Mouse (Mus musculus) cerebellum, postnatal 4 days (tissue): ENCODE results near the gene Timp3.
A peak's percentile ranks its signal among the peaks of the same experiment; 100 is the strongest.
"Not testable (repeated sequence)": the region's sequence is repeated elsewhere in the genome, so short reads cannot be mapped to it uniquely, and the experiment has no call there.

Experiments
- DNase-seq, 2 experiments: peaks; one replicate each; pipeline ENCODE4 v3.0.0; 2022; ENCODE audit warnings: low spot score in 2 of 2, mixed read lengths in 1 of 2

Timp3 gene

DNA sequence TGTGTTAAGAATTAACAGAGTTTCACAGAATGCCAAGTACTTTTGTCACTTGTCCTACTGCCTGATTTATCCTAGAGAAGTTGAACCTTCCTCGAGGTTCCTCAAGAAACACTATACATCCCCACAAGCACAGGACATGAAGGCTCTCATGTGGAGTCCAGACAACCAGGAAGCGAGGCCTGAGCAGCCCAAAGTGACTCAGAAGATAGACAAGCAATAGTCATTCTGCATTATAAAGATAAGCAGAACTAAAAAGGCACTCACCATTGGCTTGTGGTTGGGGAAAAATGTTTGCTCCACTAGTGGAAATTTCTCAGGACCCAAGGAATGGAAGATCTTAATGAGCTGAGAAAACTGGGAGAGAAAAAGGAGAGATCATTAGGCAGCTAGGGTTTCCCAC lies 51.1 kb downstream of the Timp3 start:
- DNase-seq = no peak

DNA sequence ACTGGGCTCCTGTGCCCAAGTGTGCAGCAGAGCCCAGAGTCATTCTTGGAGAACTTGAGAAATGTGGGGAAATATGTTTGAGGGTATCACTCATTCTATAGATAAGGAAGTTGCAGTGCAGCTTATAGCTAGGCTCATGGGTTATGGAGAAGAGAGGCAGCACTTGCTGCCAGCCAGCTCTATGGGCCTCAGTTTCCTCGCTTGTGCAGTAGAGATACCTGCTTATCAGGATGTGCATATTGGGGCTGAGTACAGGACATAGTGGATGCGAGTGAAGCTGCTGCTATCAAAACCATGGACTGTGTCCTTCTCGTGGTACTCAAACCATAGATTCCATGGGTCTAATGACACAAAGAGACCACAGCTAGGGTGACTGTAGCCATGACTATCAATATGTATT lies 52.3 kb downstream of the Timp3 start:
- no peak for DNase-seq

DNA sequence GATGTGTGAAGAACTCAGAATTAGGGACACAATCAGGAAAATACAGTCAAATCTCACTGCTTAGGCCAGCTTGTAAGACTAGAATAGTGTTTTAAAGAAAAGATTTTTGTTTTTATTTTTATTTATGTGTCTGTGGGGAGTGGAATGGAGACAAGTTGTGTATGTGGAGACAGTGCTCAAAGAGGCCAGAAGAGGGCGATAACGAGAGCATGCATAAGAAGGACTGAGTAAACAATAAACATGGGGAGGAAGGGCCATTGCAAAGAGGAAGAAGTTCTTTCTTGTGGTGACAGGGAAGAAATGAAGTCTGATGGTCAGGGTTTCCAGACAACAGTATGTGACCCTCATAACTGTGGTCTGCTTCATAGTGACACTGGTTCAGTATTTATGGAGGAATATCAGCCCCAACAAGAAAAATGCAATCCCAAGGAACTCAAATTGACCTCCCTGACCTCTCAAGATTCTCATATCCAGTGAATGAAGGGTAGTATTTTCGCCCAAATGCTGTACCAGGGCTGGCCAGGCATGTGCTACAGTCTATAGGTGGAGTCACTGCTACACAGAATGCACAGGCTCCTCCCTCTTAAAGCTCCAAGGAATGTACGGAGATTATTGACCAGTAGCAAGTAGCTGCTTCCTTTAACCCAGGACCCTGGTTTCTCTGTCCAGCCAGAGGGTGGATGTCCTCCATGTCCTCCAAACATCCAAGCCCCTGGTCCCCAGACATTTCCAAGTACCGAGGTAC lies 56.8 kb downstream of the Timp3 start:
- DNase-seq = no peak

DNA sequence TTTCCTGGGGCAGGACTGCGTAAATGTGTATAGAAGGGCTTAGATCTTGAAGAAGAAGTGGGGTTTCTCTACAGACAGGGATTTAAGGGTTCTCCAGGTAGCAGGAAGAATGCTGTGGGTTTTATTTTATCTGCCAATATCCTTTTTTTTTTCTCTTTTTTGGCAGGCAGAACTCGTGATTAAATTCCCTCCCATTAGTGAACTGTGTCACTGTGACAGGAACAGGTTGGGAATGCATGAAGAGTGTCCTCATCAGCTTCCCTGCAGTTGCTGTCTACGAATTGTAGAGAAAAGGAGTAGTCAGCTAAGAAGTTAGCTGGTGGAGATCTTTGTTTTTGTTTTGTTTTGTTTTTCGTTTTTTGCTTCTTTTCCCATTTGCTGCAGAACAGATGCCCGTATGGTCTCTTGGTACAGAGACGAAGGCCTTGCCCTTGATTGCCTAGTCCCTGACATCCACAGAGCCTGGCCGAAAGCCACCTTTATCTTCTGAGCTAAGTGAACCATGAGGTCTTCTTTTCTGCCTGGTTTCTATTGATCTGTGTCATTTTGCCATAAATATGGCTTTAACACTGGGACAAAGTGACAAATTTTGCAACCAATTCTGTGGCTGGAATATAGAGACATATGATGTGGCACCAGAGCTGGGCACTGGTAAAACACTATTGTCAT lies 58.3 kb downstream of the Timp3 start:
- DNase-seq = peak in 1 of 2 experiments; percentile 34

DNA sequence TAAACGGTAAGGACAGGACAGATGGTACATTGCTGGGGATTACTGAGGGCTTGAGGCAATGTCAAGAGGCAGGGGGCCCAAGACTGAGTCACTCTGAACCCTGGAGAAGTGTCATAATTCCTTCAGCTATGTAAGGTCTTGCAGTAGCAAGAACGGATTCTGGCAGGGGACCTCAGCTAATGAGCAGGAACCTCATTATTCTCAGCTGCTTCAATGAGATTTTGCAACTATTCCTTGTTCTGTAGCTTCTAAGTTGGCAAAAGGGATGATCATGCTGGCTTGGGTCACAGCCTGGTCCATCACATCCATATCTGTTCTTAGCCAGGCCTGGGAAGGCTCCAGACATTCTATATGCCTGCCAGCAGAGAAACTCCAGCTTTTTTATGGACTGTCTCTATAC lies 59.0 kb downstream of the Timp3 start:
- peak in 1 of 2 experiments; percentile 26 for DNase-seq

DNA sequence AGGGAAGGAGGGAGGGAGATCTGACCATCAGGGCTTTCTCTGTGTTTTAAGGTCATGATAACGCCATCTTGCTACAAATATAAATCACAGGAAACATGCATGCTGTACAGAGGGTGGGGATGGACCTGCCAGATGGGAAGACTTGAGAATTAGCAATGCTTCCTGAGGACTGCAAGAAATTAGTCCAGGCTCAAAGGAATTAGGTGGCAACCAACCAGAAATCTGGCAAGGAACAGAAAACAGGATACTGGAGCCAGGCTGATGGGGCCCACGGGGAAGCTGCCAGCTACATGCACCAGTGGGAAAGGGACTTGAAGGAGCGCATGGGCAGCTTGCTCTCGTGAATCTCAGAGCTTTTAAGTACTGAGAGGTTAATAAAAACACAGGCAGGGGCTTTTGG lies 59.5 kb downstream of the Timp3 start:
- peak in 1 of 2 experiments; percentile 62 for DNase-seq

DNA sequence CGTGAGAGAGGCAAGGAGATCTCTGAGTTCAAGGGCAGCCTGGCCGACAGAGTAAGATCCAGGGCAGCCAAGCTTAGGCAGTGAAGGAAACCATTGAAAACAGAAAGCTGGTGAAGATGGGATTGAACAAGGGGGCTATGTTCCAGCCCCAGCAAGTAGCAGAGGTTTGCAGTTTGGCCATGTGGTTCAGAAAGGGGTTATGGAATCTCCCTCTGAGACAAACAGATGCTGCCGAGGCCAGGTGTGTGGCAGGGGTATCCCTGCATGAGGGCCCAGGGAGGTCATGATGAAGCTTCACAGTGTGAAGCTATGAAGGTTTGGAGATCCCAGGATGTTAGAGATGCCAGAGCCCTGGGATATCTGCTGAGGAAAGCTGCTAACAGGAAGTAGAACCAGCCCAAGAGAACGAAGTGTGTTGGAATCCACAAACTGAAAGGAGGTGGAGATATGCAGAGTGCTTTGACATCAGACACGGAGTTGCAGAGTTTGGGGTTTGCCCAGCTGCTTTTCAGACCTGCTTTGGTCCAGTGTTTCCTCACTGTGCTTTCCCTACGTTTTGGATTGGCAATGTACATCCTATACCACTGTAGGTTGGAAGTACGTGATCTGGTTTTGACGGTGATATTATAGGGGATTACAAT lies 63.6 kb downstream of the Timp3 start:
- DNase-seq = no peak

DNA sequence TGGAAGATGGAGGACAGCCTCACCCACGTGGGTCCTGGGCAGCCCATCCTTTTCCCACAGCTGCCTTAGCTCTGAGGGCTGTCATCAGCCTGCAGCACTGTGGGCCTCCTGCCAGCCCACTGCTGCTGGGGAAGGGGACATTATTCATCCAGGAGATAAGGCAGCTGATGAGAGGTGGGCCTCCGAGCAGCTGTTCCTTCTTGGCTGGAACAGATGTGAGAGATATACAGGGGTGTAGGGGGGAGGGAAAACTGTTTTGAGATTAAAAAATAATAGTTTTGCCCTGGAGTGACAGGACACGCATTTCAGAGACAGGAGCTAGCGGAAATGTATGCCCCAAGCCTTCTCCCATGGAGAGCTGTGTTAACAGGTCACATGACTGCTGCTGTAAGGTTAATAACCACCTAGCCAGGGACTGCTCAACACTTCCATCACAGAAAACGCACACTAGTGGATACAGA lies 65.5 kb downstream of the Timp3 start:
- DNase-seq = peak in 1 of 2 experiments; percentile 11

DNA sequence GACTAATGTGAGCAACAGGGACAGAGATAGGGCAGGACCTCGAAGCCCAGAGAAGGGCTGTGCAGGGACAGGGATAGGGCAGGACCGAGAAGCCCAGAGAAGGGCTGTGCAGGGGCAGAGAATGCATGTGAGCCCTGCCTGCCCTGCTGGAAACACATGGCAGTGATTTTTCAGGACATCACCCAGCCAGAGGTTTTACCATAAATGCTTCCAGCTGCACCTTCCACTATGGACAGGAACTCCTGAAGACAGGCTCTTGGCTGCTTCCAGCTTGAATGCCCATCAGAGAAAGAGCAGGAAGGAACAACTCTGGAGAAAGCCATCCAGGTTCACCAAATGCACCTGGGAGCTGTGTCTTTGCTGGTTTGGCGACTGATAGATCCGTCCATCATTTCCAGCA lies 67.2 kb downstream of the Timp3 start:
- DNase-seq = no peak

DNA sequence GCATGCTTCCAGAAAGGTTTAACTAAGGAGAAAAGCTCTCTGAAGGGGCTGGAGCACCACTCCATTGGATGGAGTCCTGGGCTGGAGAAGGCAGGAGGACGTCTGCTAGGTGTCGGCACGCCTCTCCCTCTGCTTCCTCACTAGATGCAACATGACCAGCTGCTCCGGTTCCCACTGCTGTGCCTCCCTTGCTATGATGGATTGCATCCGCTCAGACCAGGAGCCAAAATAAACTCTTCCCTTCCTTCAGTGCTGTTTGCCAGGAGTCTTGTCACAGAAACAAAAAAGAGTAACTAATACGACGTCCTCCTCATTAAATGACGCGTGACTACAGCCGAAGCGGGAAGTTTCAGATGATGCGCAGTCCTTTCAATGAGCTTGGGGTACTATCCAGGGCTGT lies 68.6 kb downstream of the Timp3 start:
- no peak for DNase-seq

DNA sequence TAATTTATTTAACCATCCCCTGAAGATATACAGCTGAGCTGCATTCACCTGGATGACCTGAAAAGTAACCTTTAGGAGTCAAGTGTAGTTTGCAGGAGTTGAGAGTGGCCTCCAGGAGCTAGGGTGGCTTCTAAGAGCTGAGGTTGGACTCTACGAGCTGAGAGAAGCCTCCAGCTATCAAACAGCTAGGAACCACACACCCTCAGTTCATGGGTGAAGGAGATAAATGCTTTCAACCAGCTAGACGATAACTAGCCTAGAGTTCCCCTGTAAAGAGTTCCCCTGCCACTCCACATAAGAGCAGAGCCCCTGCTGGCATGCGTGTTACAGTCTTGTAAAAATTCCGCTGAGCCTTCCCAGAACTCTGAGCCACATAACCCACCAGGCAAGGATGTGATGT lies 69.2 kb downstream of the Timp3 start:
- DNase-seq = no peak

DNA sequence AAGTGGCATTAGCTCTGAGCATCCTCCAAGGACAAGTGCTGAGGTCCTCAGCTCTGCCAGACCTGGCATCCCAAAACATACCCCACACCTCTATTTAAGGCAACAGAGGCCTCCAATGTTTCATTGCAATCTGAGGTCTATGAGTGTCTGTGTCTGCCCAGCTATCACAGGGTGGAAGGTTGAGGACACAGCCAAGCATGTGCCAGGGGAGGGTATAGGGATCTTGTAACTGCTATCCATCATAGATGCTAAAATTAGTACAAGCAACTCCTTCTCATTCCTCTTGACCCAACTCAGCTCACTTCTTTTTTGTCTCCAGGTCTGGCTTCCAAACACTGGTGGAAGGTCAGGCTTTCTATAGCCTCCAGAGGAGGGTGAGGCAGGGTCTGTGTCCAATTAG lies 71.4 kb downstream of the Timp3 start:
- no peak for DNase-seq

DNA sequence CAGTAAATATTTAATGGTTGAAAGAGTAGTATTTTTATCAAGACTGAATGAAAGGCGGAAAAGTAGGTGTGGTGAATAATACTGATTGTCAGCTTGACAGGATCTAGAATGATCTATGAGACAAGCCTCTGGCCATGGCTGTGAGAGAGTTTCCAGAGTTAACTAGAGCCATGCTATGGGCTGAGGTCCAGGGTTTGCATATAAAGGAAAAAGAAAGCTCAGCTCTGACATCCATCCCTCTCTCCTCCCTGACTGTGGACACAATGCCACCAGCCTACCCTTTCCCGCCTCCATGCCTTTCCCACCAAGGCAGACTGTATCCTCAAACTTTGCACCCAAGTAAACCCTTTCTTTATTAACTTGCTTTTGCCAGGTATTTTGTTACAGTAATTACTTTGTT lies 73.9 kb downstream of the Timp3 start:
- no peak for DNase-seq

DNA sequence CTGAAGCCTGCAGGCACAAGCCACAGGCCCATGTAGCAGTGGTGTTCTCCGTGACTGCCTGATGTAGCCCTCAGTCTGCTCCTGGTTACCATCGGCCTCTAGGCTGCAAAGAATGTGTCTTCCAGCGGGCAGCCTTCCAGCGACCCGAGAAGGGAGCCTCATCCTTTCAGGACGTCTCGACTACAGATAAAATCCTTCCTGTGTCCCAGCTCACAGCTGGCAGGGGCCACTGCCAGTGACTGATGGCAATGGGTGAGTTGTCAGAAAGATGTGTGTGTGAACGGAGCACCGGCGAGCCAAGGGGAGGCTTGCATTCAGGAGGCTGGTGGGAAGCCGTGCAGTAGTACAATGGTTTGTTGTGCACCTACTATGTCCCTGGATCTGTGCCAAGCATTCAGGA lies 75.7 kb downstream of the Timp3 start:
- DNase-seq = peak in 1 of 2 experiments; percentile 55

DNA sequence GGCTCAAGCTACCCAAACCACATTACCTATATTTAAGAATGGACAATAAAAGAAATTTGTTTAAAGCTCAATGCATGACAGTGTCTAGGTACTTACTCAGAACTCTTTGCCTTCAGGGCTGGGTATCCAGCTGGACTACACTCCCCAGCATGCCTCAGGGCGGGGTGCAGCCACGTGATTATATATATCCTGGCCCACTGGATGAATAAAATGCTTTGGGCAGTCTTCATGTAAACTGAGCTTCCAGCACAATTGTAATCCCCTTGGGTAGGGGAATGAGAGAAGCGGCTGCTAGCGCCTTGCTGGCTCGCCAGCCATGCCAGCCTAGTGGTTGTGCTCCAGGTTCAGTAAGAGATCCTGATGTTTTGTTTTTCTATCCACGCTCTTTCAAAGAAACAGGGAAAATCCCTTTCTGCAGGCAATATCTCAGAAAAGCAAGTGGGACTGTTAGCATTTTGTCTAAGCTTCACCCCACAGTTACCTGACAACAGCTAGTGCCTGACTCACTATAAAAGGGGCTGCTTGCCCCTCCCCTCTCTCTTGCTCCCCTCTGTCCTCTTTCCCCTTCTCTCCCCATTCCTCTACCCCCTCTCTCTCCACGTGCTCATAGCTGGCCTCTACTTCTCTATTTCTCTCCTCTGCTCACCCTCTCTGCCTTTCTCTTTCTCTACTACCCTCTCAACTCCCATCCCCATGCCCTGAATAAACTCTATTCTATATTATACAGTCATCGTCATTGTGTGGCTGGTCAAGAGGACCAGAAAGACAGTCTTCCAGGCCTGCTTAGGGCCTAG lies 76.4 kb downstream of the Timp3 start:
- DNase-seq = no peak

DNA sequence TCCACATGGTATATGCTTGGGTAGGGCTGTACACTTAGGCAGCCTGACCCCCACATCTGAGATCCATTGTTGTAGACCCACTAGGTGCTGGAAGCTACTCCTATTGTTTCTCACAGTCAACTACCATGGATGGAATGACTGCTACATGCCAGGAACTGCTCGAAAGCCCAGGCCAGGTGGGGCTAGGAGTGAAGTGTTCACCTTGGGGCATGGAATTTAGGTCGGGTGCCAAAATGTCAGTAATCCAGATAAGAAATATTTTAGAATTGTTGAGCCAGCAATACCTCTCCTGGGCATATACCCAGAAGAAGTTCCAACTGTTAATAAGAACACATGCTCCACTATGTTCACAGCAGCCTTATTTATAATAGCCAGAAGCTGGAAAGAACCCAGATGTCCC lies 78.6 kb downstream of the Timp3 start:
- not testable (repeated sequence) for DNase-seq

DNA sequence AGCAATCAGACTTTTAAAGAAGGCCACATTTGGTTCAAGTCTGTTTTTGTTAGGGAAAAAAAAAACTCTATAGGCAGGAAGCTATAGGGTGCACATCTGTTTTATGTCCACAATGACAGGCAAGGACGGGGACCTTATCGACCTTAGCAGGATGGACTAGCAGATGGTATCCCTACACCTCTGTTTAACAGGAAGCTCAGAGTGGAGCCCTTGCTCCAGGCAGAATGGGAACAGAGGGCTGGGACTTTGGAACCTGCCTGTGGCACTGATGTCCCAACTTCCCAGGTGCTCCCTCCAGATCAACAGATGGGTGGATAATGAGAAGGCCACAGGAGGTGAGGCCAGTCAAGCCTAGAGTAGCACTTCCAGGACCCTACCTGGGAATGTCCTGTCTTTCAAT lies 80.5 kb downstream of the Timp3 start:
- DNase-seq = no peak

DNA sequence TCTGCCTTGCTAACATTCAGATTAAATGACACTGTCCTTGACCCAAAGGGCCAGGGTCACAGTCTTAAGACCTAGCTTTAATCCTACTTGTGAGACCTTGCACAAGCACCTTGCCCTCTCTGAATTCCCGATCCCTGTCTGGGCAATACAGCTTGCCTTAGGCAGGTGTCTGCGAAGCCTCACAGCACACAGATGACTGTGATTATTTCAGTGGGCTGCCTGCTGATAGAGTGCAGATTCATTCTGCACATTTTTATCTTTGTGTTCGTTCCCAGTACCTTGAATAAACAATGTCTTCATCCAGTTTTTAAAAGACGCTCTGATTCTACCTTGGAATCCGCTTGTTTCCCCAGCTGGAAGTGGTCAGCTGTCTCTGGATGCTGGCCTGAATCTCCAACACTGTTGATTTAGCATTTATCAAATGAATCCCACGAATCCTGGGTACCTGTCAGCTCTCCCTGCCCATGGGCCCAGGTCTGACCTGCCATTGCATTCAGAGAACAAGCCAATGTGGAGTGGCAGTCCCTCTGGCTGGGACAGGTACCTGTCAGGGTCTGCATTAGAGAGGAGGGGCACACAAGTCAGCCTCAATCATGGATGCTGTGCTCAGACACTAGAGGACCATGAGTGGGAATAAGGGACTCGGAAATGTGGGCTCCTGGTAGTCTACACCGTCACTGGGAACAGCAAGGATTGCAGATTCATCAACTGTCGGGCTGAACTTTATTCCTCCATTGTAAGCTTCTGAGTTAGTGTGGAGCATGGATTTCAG lies 81.2 kb downstream of the Timp3 start:
- no peak for DNase-seq

DNA sequence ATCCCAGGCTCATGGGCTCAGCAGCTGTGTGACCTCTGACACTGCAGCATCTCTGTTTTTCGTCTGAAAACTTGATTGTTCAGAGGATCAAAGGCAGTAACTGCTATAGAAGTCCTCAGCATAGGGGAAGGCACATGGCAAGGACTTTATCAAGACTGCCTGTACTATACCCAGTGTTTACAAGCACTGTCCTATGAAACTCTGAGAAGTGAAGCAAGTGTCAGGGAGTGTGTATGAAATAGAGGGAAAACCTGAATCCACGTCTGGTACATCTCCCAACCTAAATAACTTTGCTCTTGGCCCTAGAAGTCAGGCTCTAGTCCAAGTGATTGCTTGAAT lies 81.7 kb downstream of the Timp3 start:
- no peak for DNase-seq

DNA sequence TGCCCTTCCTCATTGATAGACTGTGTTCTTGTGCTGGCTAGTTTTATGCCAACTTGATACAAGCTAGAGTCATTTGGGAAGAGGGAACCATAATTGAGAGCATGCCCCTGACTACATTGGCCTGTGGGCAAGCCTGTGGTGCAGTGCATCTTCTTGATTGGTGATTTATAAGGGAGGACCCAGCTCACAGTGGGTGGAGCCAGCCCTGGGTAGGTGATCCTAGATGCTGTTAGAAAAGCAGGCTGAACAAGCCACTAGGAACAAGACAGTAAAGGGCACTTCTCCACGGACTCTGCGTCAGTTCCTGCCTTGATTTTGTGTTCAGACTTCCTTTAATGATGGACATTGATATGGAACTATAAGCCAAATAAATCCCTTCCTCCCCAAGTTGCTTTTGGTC lies 84.5 kb downstream of the Timp3 start:
- DNase-seq = no peak

DNA sequence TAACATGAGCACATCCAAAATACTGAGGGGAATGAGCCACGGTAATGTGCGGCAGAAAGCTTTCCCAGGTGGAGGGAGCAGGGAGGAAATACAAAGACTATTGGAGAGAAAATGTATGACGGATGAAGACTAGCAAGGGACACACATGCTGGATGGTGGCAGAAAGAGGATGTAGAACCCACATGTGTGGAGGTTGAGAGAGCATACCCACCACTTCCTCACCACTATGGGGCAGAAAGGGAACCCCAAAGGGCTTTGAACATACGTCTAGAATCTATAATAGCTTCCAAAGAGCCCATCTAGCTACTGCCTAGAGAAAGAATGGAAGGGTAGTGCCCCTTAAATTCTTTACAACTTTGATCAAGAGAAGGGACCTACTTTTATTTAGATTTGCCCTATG lies 85.5 kb downstream of the Timp3 start:
- DNase-seq = no peak

DNA sequence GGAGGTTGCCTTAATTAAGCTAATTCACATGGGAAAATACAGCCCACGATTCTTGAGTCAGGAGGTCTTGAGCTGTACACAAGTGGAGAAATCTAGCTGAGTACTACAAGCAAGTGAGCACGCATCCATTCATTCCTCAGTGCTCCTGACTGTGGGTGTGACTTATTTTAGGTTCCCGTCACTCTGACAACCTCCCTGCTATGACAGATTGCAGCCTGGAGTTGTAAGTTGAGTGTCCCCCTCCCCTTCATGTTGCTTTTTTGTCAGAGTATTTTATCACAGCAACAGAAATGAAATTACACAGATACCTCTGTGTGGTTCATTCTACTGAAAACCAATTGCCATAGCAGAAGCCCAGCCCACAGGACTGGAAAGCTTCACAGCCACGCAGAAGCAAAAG lies 86.1 kb downstream of the Timp3 start:
- DNase-seq = no peak
